Mouse (Mus musculus): ENCODE data around the gene Kif22.
A peak's percentile ranks its signal among the peaks of the same experiment; 100 is the strongest.

The Kif22 gene

GRCm38 (mm10) chr7:127016971-127017949, 25.0 kb downstream of the Kif22 start, which contains the start of gene Pagr1a:
Gene Pagr1a, minus strand, starts transcription at chr7:127017352.
- DNase-seq (ENCODE audit: low read depth): peak; percentile 100

GRCm38 (mm10) chr7:127016486-127016938, 25.8 kb downstream of the Kif22 start:
- no peak for DNase-seq (ENCODE audit: low read depth)

GRCm38 (mm10) chr7:127016481-127016485, 26.0 kb downstream of the Kif22 start, which contains the start of gene Pagr1b:
Gene Pagr1b, minus strand, starts transcription at chr7:127016484.
- no peak for DNase-seq (ENCODE audit: low read depth)

GRCm38 (mm10) chr7:127016081-127016480, 26.2 kb downstream of the Kif22 start:
- peak; percentile 92 for DNase-seq (ENCODE audit: low read depth)

- DNase-seq (ENCODE audit: low read depth): no peak
These were observed 27.3 kb downstream of the Kif22 start for GRCm38 (mm10) chr7:127014993-127015392.

GRCm38 (mm10) chr7:127014320-127014719, 28.0 kb downstream of the Kif22 start, which contains the start of gene Mvp:
Gene Mvp, minus strand, starts transcription at chr7:127014621.
- DNase-seq (ENCODE audit: low read depth): peak; percentile 79

- no peak for DNase-seq (ENCODE audit: low read depth)
These were observed 28.9 kb downstream of the Kif22 start for GRCm38 (mm10) chr7:127013385-127013784.

- no peak for DNase-seq (ENCODE audit: low read depth)
These were observed 29.4 kb downstream of the Kif22 start for GRCm38 (mm10) chr7:127012845-127013244.

- DNase-seq (ENCODE audit: low read depth): no peak
These were observed 29.9 kb downstream of the Kif22 start for GRCm38 (mm10) chr7:127012374-127012773.

- no peak for DNase-seq (ENCODE audit: low read depth)
These were observed 30.6 kb downstream of the Kif22 start for GRCm38 (mm10) chr7:127011717-127012116.

GRCm38 (mm10) chr7:127011051-127011450, 31.2 kb downstream of the Kif22 start:
- peak; percentile 32 for DNase-seq (ENCODE audit: low read depth)

GRCm38 (mm10) chr7:127009307-127010085, 32.8 kb downstream of the Kif22 start:
- no peak for DNase-seq (ENCODE audit: low read depth)

- DNase-seq (ENCODE audit: low read depth): peak; percentile 93
These were observed 33.8 kb downstream of the Kif22 start for GRCm38 (mm10) chr7:127008239-127009019.

- DNase-seq (ENCODE audit: low read depth): no peak
These were observed 34.8 kb downstream of the Kif22 start for GRCm38 (mm10) chr7:127007313-127008024.

GRCm38 (mm10) chr7:127004122-127004875, 38.0 kb downstream of the Kif22 start:
- DNase-seq (ENCODE audit: low read depth): no peak

GRCm38 (mm10) chr7:127003620-127004019, 38.7 kb downstream of the Kif22 start:
- DNase-seq (ENCODE audit: low read depth): no peak

GRCm38 (mm10) chr7:126999568-126999967, 42.7 kb downstream of the Kif22 start:
- peak; percentile 48 for DNase-seq (ENCODE audit: low read depth)

- peak; percentile 40 for DNase-seq (ENCODE audit: low read depth)
These were observed 45.8 kb downstream of the Kif22 start for GRCm38 (mm10) chr7:126996449-126996848.

- no peak for DNase-seq (ENCODE audit: low read depth)
These were observed 53.5 kb downstream of the Kif22 start for GRCm38 (mm10) chr7:126988816-126989215.

GRCm38 (mm10) chr7:126986319-126986718, 56.0 kb downstream of the Kif22 start:
- DNase-seq (ENCODE audit: low read depth): no peak

Measured in 416B (cell line).